Mouse (Mus musculus): ENCODE measurements around the gene Ccdc36. TPM values are rescaled to one million over a fixed set of nuclear protein-coding genes. Genes with fewer than 3 reads are reported as not detected.

The Ccdc36 gene
- polyA plus RNA-seq, 1 experiment, result not detected

- no peak for TF ChIP-seq CTCF (IDR thresholded peaks at IDR 0.05; ENCODE audit: insufficient read depth, low read length)
- no peak for TF ChIP-seq POLR2A (IDR thresholded peaks at IDR 0.05; ENCODE audit: borderline replicate concordance, extremely low read depth, low read depth, low read length)
- 64% methylated on average over 21 of the region's 21 CpGs for WGBS
- Histone ChIP-seq H3K4me3 (replicated peaks; ENCODE audit: extremely low read depth, low read depth, low read length) (no peak overlapping the region), H3K4me1 (ENCODE audit: control insufficient read depth, insufficient read depth, low read length) (no peaks in the 10 kb centered on the region)
- no peak for DNase-seq
Measured at GRCm38 (mm10) chr9:108450292-108451169, 22.2 kb upstream of the Ccdc36 start.

GRCm38 (mm10) chr9:108449860-108450259 lies 21.6 kb upstream of the Ccdc36 start:
- no peak for DNase-seq
- WGBS, result 52% methylated on average over 4 of the region's 4 CpGs
- TF ChIP-seq POLR2A (IDR thresholded peaks at IDR 0.05; ENCODE audit: borderline replicate concordance, extremely low read depth, low read depth, low read length) (no peak), CTCF (IDR thresholded peaks at IDR 0.05; ENCODE audit: insufficient read depth, low read length) (no peak)
- no peak overlapping the region for H3K4me3 ChIP-seq (replicated peaks; ENCODE audit: extremely low read depth, low read depth, low read length)
- no peaks in the 10 kb centered on the region for H3K4me1 ChIP-seq (ENCODE audit: control insufficient read depth, insufficient read depth, low read length)

GRCm38 (mm10) chr9:108445125-108445524 lies 16.8 kb upstream of the Ccdc36 start:
- DNase-seq, result no peak
- TF ChIP-seq POLR2A (IDR thresholded peaks at IDR 0.05; ENCODE audit: borderline replicate concordance, extremely low read depth, low read depth, low read length) (no peak), CTCF (IDR thresholded peaks at IDR 0.05; ENCODE audit: insufficient read depth, low read length) (no peak)
- H3K4me1 ChIP-seq (ENCODE audit: control insufficient read depth, insufficient read depth, low read length), result peaks cover 5% of the 10 kb centered on the region
- WGBS, result 46% methylated on average over 9 of the region's 9 CpGs
- no peak overlapping the region for H3K4me3 ChIP-seq (replicated peaks; ENCODE audit: extremely low read depth, low read depth, low read length)

GRCm38 (mm10) chr9:108441236-108441919 lies 13.1 kb upstream of the Ccdc36 start:
- Histone ChIP-seq H3K4me1 (ENCODE audit: control insufficient read depth, insufficient read depth, low read length) (peaks cover 5% of the 10 kb centered on the region), H3K4me3 (replicated peaks; ENCODE audit: extremely low read depth, low read depth, low read length) (no peak overlapping the region)
- no peak for TF ChIP-seq CTCF (IDR thresholded peaks at IDR 0.05; ENCODE audit: insufficient read depth, low read length)
- TF ChIP-seq POLR2A (IDR thresholded peaks at IDR 0.05; ENCODE audit: borderline replicate concordance, extremely low read depth, low read depth, low read length), result no peak
- WGBS, result 57% methylated on average over 11 of the region's 11 CpGs
- no peak for DNase-seq

GRCm38 (mm10) chr9:108440485-108440884 lies 12.2 kb upstream of the Ccdc36 start:
- DNase-seq, result no peak
- Histone ChIP-seq H3K4me3 (replicated peaks; ENCODE audit: extremely low read depth, low read depth, low read length) (no peak overlapping the region), H3K4me1 (ENCODE audit: control insufficient read depth, insufficient read depth, low read length) (peaks cover 5% of the 10 kb centered on the region)
- 53% methylated on average over 5 of the region's 5 CpGs for WGBS
- no peak for TF ChIP-seq CTCF (IDR thresholded peaks at IDR 0.05; ENCODE audit: insufficient read depth, low read length)
- TF ChIP-seq POLR2A (IDR thresholded peaks at IDR 0.05; ENCODE audit: borderline replicate concordance, extremely low read depth, low read depth, low read length), result no peak

- DNase-seq, result no peak
- no peak overlapping the region for H3K4me3 ChIP-seq (replicated peaks; ENCODE audit: extremely low read depth, low read depth, low read length)
- peaks cover 5% of the 10 kb centered on the region for H3K4me1 ChIP-seq (ENCODE audit: control insufficient read depth, insufficient read depth, low read length)
- 89% methylated on average over 6 of the region's 6 CpGs for WGBS
- TF ChIP-seq CTCF (IDR thresholded peaks at IDR 0.05; ENCODE audit: insufficient read depth, low read length) (no peak), POLR2A (IDR thresholded peaks at IDR 0.05; ENCODE audit: borderline replicate concordance, extremely low read depth, low read depth, low read length) (no peak)
Measured at GRCm38 (mm10) chr9:108439176-108439575, 10.9 kb upstream of the Ccdc36 start.

- 77% methylated on average over 3 of the region's 3 CpGs for WGBS
Measured at GRCm38 (mm10) chr9:108436182-108436581, 7.9 kb upstream of the Ccdc36 start, which contains the start of gene BC048562. BC048562 (plus strand) TSS chr9:108436482.

GRCm38 (mm10) chr9:108431431-108432067 lies 3.3 kb upstream of the Ccdc36 start:
- Histone ChIP-seq H3K4me1 (ENCODE audit: control insufficient read depth, insufficient read depth, low read length) (no peaks in the 10 kb centered on the region), H3K4me3 (replicated peaks; ENCODE audit: extremely low read depth, low read depth, low read length) (peak overlapping the region; percentile 32)
- no peak for DNase-seq
- TF ChIP-seq CTCF (IDR thresholded peaks at IDR 0.05; ENCODE audit: insufficient read depth, low read length) (no peak), POLR2A (IDR thresholded peaks at IDR 0.05; ENCODE audit: borderline replicate concordance, extremely low read depth, low read depth, low read length) (no peak)
- WGBS, result 47% methylated on average over 32 of the region's 32 CpGs

More at GRCm38 (mm10) chr9:108436182-108436581, 7.9 kb upstream of the Ccdc36 start, which contains the start of gene BC048562:
- Histone ChIP-seq H3K4me3 (replicated peaks; ENCODE audit: extremely low read depth, low read depth, low read length) (no peak within 1 kb of the TSS), H3K4me1 (ENCODE audit: control insufficient read depth, insufficient read depth, low read length) (peaks cover 3% of the 10 kb centered on the region; the same call in 1 of the 2 replicates)
- no peak for DNase-seq
- no peak for TF ChIP-seq CTCF (IDR thresholded peaks at IDR 0.05; ENCODE audit: insufficient read depth, low read length)
- no peak for TF ChIP-seq POLR2A (IDR thresholded peaks at IDR 0.05; ENCODE audit: borderline replicate concordance, extremely low read depth, low read depth, low read length)

- TF ChIP-seq CTCF (IDR thresholded peaks at IDR 0.05; ENCODE audit: insufficient read depth, low read length) (no peak), POLR2A (IDR thresholded peaks at IDR 0.05; ENCODE audit: borderline replicate concordance, extremely low read depth, low read depth, low read length) (no peak)
- DNase-seq, result no peak
- 86% methylated on average over 1 of the region's 1 CpGs for WGBS
- Histone ChIP-seq H3K4me1 (ENCODE audit: control insufficient read depth, insufficient read depth, low read length) (no peaks in the 10 kb centered on the region), H3K4me3 (replicated peaks; ENCODE audit: extremely low read depth, low read depth, low read length) (no peak overlapping the region)
Measured at GRCm38 (mm10) chr9:108412221-108412620, 16.1 kb downstream of the Ccdc36 start.

Data from lung, adult 2 months (tissue).